Mouse (Mus musculus): ENCODE results near the gene Prss56.

Prss56 gene

DNA sequence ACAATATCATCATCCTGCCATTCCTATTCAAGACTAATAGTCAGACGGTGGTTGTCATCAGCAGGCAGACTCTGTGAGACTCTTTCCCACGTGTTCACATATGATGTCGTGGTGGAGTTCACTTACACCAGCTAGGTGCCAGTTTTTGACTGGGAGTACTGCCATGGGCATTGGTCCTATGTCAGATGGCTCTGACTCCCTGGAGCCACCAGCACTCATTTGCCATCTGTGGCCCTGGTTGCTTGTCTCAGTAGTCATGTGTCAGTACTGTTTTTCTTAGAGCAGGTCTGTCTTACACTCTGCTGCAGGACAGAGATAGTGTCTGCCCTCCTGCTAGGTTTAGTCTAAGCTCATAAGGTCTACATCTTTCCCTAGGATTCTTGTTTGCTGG, 44.0 kb downstream of the Prss56 start:
- DNase-seq (ENCODE audit: low read depth in 2 of 2, low spot score in 2 of 2): no peak

DNA sequence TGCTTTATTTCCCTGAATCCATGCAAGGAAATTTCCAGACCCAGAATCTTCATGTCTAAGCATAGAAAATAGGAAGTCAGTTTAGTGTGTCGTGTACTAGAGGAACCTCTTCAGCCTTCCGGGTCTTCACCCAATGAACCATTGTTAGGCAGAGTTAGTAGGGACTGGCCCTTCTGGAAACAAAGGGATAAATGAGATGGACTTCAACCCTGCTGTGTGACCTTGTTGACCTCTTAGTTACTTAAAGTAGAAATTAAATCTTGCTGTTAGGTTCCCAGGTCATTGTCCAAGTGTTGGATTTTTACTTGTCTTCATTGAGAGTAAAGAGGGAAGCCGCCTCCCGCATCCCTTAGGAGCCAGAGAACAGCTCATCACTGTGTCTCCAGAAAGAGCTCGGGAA, 47.5 kb downstream of the Prss56 start:
- no peak for DNase-seq (ENCODE audit: low read depth in 2 of 2, low spot score in 2 of 2)

- DNase-seq (ENCODE audit: low read depth in 2 of 2, low spot score in 2 of 2): no peak
These were observed 49.1 kb downstream of the Prss56 start for GRCm38 (mm10) chr1:87232197-87232596.

All from CD8-positive naive resting alpha-beta T cell, adult 2 months (primary cell).